Mouse (Mus musculus) intestine, embryonic 15.5 days (tissue): ENCODE results near the gene Ino80b. TPM values are rescaled to one million over a fixed set of nuclear protein-coding genes. Genes with fewer than 3 reads are reported as not detected.

ENCODE experiments used
- ATAC-seq: fragments of 200-750 bp; cut with Nextera tagmentation; 2 replicates; pipeline ENCODE4 v1.8.0; 2017; ENCODE audit warnings: moderate TSS enrichment, moderate library complexity
- H3K27ac ChIP-seq: fragments of 300-500 bp; sonication (generic); 2 replicates; pipeline ENCODE4 v1.5.1; 2015; ENCODE audit warnings: mild to moderate bottlenecking, inconsistent platforms
- H3K27me3 ChIP-seq: fragments of 300-500 bp; sonication (generic); replicated peaks from 2 replicates; pipeline ENCODE4 v1.6.1; 2015; ENCODE audit warnings: inconsistent platforms
- H3K36me3 ChIP-seq: fragments of 300-500 bp; sonication (generic); 2 replicates; pipeline ENCODE4 v1.6.1; 2015; ENCODE audit warnings: inconsistent platforms
- H3K4me1 ChIP-seq: fragments of 300-500 bp; sonication (generic); replicated peaks from 2 replicates; pipeline ENCODE4 v1.6.1; 2015; ENCODE audit warnings: inconsistent platforms
- H3K4me2 ChIP-seq: fragments of 300-500 bp; sonication (generic); replicated peaks from 2 replicates; pipeline ENCODE4 v1.6.1; 2015; ENCODE audit warnings: mild to moderate bottlenecking, inconsistent platforms
- H3K4me3 ChIP-seq: fragments of 300-500 bp; sonication (generic); replicated peaks from 2 replicates; pipeline ENCODE4 v1.5.1; 2015; ENCODE audit warnings: inconsistent platforms
- H3K9ac ChIP-seq: fragments of 300-500 bp; sonication (generic); 2 replicates; pipeline ENCODE4 v1.6.1; 2015; ENCODE audit warnings: inconsistent platforms
- H3K9me3 ChIP-seq: fragments of 300-500 bp; sonication (generic); 2 replicates; pipeline ENCODE4 v1.6.1; 2016; ENCODE audit warnings: inconsistent platforms
- WGBS: fragments of 180-500 bp; shearing (Covaris S2); methylation state at CpG from one replicate; pipeline ENCODE4 v1.1.7; 2015; 5-methylcytosine and 5-hydroxymethylcytosine counted together
- polyA plus RNA-seq: library from polyadenylated mRNA; unstranded; fragments of >200 nt; fragmentation: Nextera tagmentation; extraction: Ambion mirVana; gene quantifications from 2 replicates; pipeline ENCODE4 v1.2.1, GENCODE M21; 2015

Ino80b gene
- polyA plus RNA-seq, 1 experiment from 2014 or later = 9.4 TPM

GRCm38 (mm10) chr6:83155552-83156238, 30.5 kb upstream of the Ino80b start:
- H3K27me3 ChIP-seq = peaks cover 3% of the 10 kb centered on the region
- H3K9ac ChIP-seq = peak overlapping the region; percentile 20
- peaks cover 5% of the 10 kb centered on the region; the same call in 1 of the 2 replicates for H3K36me3 ChIP-seq
- peak; percentile 23 for ATAC-seq
- H3K4me3 ChIP-seq = peak overlapping the region; percentile 50
- H3K4me2 ChIP-seq = peak overlapping the region; percentile 75
- 9% methylated on average over 23 of the region's 23 CpGs for WGBS
- H3K27ac ChIP-seq = no peak overlapping the region
- H3K4me1 ChIP-seq = peaks cover 5% of the 10 kb centered on the region
- no peaks in the 10 kb centered on the region for H3K9me3 ChIP-seq

GRCm38 (mm10) chr6:83153485-83153884, 28.3 kb upstream of the Ino80b start:
- H3K27ac ChIP-seq = no peak overlapping the region
- 69% methylated on average over 5 of the region's 5 CpGs for WGBS
- ATAC-seq = peak; percentile 60
- H3K27me3 ChIP-seq = no peaks in the 10 kb centered on the region
- no peaks in the 10 kb centered on the region for H3K9me3 ChIP-seq
- H3K36me3 ChIP-seq = peaks cover 14% of the 10 kb centered on the region; the same call in 1 of the 2 replicates
- peaks cover 5% of the 10 kb centered on the region for H3K4me1 ChIP-seq
- no peak overlapping the region for H3K9ac ChIP-seq
- no peak overlapping the region for H3K4me2 ChIP-seq
- H3K4me3 ChIP-seq = no peak overlapping the region

GRCm38 (mm10) chr6:83153038-83153437, 27.8 kb upstream of the Ino80b start:
- no peaks in the 10 kb centered on the region for H3K27me3 ChIP-seq
- H3K9ac ChIP-seq = no peak overlapping the region
- no peak overlapping the region for H3K27ac ChIP-seq
- H3K4me1 ChIP-seq = peaks cover 5% of the 10 kb centered on the region
- no peak overlapping the region for H3K4me2 ChIP-seq
- no peaks in the 10 kb centered on the region for H3K9me3 ChIP-seq
- 85% methylated on average over 12 of the region's 12 CpGs for WGBS
- H3K36me3 ChIP-seq = peaks cover 14% of the 10 kb centered on the region; the same call in 1 of the 2 replicates
- no peak overlapping the region for H3K4me3 ChIP-seq
- ATAC-seq = 0 out of 2 replicates have a peak, but pooled peaks have one; percentile 11

GRCm38 (mm10) chr6:83151721-83152120, 26.5 kb upstream of the Ino80b start:
- peaks cover 24% of the 10 kb centered on the region; the same call in 1 of the 2 replicates for H3K36me3 ChIP-seq
- no peak overlapping the region for H3K4me2 ChIP-seq
- no peak overlapping the region for H3K9ac ChIP-seq
- 46% methylated on average over 8 of the region's 8 CpGs for WGBS
- no peaks in the 10 kb centered on the region for H3K27me3 ChIP-seq
- no peak overlapping the region for H3K27ac ChIP-seq
- no peak overlapping the region for H3K4me3 ChIP-seq
- H3K9me3 ChIP-seq = no peaks in the 10 kb centered on the region
- peaks cover 5% of the 10 kb centered on the region for H3K4me1 ChIP-seq
- no peak for ATAC-seq

GRCm38 (mm10) chr6:83147280-83147679, 22.0 kb upstream of the Ino80b start:
- WGBS = 68% methylated on average over 7 of the region's 7 CpGs
- Histone ChIP-seq H3K36me3 (peaks cover 24% of the 10 kb centered on the region; the same call in 1 of the 2 replicates), H3K9ac (no peak overlapping the region), H3K27me3 (no peaks in the 10 kb centered on the region), H3K4me3 (no peak overlapping the region), H3K4me2 (no peak overlapping the region), H3K9me3 (no peaks in the 10 kb centered on the region), H3K4me1 (peaks cover 3% of the 10 kb centered on the region), H3K27ac (no peak overlapping the region)
- no peak for ATAC-seq

GRCm38 (mm10) chr6:83145805-83146204, 20.6 kb upstream of the Ino80b start:
- Histone ChIP-seq H3K9me3 (no peaks in the 10 kb centered on the region), H3K36me3 (peaks cover 19% of the 10 kb centered on the region; the same call in 1 of the 2 replicates), H3K27ac (no peak overlapping the region), H3K27me3 (no peaks in the 10 kb centered on the region), H3K4me3 (no peak overlapping the region), H3K9ac (no peak overlapping the region), H3K4me1 (peaks cover 12% of the 10 kb centered on the region), H3K4me2 (no peak overlapping the region)
- 63% methylated on average over 9 of the region's 9 CpGs for WGBS
- no peak for ATAC-seq

- H3K9ac ChIP-seq = no peak overlapping the region
- no peak overlapping the region for H3K4me3 ChIP-seq
- WGBS = 62% methylated on average over 2 of the region's 2 CpGs
- H3K9me3 ChIP-seq = no peaks in the 10 kb centered on the region
- no peak for ATAC-seq
- H3K36me3 ChIP-seq = peaks cover 19% of the 10 kb centered on the region; the same call in 1 of the 2 replicates
- H3K4me1 ChIP-seq = peaks cover 12% of the 10 kb centered on the region
- no peaks in the 10 kb centered on the region for H3K27me3 ChIP-seq
- H3K27ac ChIP-seq = no peak overlapping the region
- H3K4me2 ChIP-seq = no peak overlapping the region
Observed at GRCm38 (mm10) chr6:83145209-83145608, 20.0 kb upstream of the Ino80b start.

GRCm38 (mm10) chr6:83142886-83143285, 17.7 kb upstream of the Ino80b start:
- Histone ChIP-seq H3K27ac (no peak overlapping the region), H3K4me2 (no peak overlapping the region), H3K4me3 (no peak overlapping the region), H3K9ac (no peak overlapping the region), H3K36me3 (peaks cover 10% of the 10 kb centered on the region; the same call in 1 of the 2 replicates), H3K4me1 (peaks cover 24% of the 10 kb centered on the region), H3K27me3 (no peaks in the 10 kb centered on the region), H3K9me3 (no peaks in the 10 kb centered on the region)
- WGBS = 60% methylated on average over 11 of the region's 11 CpGs
- no peak for ATAC-seq

- peak overlapping the region; percentile 63 for H3K4me2 ChIP-seq
- peak overlapping the region; percentile 45; the same call in 1 of the 2 replicates for H3K9ac ChIP-seq
- ATAC-seq = no peak
- H3K27ac ChIP-seq = no peak overlapping the region
- 11% methylated on average over 41 of the region's 41 CpGs for WGBS
- H3K27me3 ChIP-seq = no peaks in the 10 kb centered on the region
- H3K9me3 ChIP-seq = no peaks in the 10 kb centered on the region
- peaks cover 6% of the 10 kb centered on the region; the same call in 1 of the 2 replicates for H3K36me3 ChIP-seq
- H3K4me3 ChIP-seq = peak overlapping the region; percentile 19
- H3K4me1 ChIP-seq = peaks cover 26% of the 10 kb centered on the region
Observed at GRCm38 (mm10) chr6:83142211-83142731, 17.0 kb upstream of the Ino80b start.

- Histone ChIP-seq H3K27ac (no peak overlapping the region), H3K9me3 (no peaks in the 10 kb centered on the region), H3K27me3 (no peaks in the 10 kb centered on the region), H3K4me1 (peaks cover 26% of the 10 kb centered on the region), H3K36me3 (no peaks in the 10 kb centered on the region), H3K4me2 (peak overlapping the region; percentile 63), H3K9ac (peak overlapping the region; percentile 45; the same call in 1 of the 2 replicates), H3K4me3 (no peak overlapping the region)
- no peak for ATAC-seq
- 46% methylated on average over 4 of the region's 4 CpGs for WGBS
Observed at GRCm38 (mm10) chr6:83141636-83142035, 16.4 kb upstream of the Ino80b start.

- 91% methylated on average over 8 of the region's 8 CpGs for WGBS
- Histone ChIP-seq H3K4me3 (no peak overlapping the region), H3K4me1 (peaks cover 42% of the 10 kb centered on the region)
Observed at GRCm38 (mm10) chr6:83140044-83140443, 14.8 kb upstream of the Ino80b start.

GRCm38 (mm10) chr6:83138056-83138455, 12.8 kb upstream of the Ino80b start:
- H3K4me1 ChIP-seq = peaks cover 49% of the 10 kb centered on the region
- H3K4me3 ChIP-seq = peak overlapping the region; percentile 52
- peak; percentile 23 for ATAC-seq
- H3K9me3 ChIP-seq = no peaks in the 10 kb centered on the region
- 1% methylated on average over 11 of the region's 11 CpGs for WGBS
- peak overlapping the region; percentile 75 for H3K4me2 ChIP-seq
- H3K9ac ChIP-seq = peak overlapping the region; percentile 76
- H3K27ac ChIP-seq = peak overlapping the region; percentile 99
- no peaks in the 10 kb centered on the region for H3K27me3 ChIP-seq
- H3K36me3 ChIP-seq = no peaks in the 10 kb centered on the region

More at GRCm38 (mm10) chr6:83140044-83140443, 14.8 kb upstream of the Ino80b start:
- H3K36me3 ChIP-seq = no peaks in the 10 kb centered on the region
- no peak overlapping the region for H3K9ac ChIP-seq
- H3K9me3 ChIP-seq = no peaks in the 10 kb centered on the region
- no peak overlapping the region for H3K27ac ChIP-seq
- no peak overlapping the region for H3K4me2 ChIP-seq
- H3K27me3 ChIP-seq = no peaks in the 10 kb centered on the region
- ATAC-seq = no peak
